Mouse (Mus musculus) embryo, embryonic 11 days (tissue): ENCODE measurements around the gene Fau.

Source experiments
- DNase-seq: peaks from one replicate; pipeline ENCODE4 v3.0.0-alpha.2; 2015

Fau gene

DNA sequence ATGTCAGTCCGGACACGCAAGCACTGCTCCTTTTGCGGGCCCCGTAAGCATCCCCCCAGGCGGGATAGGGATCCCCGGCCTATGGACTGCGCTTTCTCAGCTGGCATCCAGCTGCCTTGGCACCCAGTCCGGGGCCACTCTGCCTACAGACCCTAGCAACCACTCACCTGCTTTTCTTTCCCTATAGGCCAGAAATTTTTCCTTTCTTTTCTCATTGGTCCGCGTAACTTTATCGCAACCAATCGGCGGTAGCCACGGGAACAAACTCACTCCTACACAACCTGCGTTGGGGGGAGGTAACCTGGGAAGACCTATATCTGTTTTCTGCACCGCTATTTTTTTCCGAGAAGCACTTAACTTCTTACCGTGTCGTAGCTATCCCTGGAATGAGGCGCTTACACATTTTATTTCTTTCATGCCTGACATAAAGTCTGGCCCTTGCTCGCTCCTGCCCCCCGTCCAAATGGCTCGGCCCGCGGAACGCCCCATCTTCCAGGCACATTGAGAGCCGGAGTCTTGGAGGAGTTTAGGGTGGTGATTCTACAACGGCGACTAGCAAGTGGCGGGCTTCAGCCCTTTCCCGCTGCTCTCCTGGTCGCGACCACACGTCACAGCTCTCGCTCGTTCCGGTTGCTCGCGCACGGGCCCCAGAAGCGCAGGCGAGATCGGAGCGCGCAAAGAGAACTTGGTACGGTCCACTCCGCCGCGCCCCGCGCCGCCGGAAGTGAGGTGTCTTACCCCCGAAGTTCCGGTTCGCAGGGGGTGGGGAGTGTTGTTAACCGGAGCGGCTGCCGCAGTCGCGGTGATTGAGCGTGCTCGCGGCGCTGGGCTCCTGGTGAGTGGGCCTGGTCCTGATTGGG is 11.1 kb upstream of the Fau start, which contains the start of gene Syvn1:
Syvn1 (plus strand) TSS at position 283 of the 860 bp plus-strand sequence.
- DNase-seq = peak; percentile 95

DNA sequence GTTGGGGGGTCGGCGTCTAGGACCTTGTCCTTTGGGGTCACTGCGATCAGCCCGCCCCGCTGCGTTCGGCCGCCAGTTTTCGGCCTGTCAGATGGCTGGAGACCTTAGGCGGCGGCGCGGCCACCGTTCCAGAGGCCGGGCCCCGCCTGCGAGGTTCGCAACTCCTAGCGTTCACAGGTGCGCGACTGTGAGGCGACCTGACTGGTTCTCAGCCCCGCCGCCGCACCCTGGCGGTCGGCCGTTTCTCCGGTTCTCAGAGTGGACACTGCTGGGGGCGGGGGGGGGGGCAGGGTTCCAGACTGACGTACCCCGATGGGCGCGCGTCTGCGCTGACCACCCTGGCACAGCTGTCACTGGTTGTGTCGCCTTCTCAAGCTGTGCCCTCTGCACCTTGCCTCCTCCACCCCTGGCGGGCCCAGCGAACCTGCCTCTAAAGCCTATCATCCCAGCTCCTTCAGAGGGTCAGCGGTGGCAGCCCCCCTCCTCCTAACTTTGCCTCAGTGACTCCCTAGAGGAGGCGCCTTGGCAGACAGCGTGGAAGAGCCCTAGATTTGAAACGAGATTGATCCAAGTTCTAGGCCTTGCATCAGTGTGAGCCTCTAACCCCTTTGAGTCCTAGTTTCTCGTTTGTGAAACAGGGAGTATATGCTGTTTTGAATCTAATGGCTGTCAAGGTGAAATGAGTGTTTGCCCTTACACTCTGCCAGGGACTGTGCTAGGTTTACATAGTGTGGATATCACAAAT is 10.3 kb upstream of the Fau start:
- DNase-seq = no peak

DNA sequence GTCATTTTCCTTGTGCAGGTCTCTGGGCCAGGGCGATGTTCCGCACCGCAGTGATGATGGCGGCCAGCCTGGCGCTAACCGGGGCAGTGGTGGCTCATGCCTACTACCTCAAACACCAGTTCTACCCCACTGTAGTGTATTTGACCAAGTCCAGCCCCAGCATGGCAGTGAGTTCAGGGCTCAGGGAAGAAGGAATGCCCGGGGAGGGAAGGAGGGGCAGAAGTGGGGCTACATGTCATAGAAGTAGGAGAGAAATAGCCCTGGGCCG is 9.8 kb upstream of the Fau start:
- DNase-seq = no peak

DNA sequence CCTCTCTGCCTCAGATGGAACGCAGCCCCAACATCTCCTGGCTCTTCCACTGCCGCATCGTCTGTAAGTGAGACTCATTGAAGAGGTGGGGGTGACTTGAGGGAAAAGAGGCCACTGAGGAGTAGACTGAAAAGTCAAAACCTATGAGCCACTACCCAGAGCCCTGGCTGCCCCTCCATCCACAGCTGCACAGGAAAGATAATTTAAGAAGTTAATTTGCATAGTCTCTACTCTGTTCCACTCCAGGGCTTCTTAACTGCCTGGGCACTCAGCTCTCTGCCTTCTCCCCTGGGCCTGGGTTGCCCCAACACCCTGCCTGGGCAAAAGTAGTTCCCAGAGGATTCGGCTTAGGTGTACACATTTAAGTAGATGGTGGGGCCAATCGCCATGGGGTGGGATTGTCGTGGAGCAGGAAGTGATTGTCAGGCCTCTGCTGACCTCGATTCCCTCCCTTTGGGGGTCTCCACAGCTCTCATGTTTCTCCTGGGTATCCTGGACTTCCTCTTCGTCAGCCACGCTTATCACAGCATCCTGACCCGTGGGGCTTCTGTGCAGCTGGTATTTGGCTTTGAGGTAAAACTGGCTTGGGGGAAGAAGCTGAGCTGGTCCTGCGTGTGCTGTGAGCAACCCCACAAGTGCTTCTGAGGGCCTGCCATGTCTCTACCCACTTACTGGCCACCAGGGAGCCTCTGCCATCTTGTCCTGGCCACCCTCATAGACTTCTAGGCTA is 8.8 kb upstream of the Fau start:
- no peak for DNase-seq

DNA sequence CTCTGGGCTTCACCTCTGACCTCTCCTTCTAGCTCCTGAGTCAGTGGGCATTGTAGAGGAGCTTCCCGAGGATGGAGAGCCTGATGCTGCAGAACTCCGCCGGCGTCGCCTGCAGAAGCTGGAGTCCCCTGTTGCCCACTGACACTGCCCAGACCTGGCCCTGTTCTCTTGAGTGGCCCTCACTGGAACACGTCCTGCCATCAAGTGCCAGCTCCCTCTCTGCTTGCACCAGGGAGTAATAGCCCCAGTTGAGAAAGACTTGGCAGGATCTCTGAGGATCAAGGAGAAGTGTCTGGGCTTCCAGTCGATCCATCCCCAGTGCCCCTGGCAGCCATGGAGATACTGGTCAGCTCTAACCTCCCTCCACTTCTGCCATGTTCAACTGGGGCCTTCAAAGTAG is 5.1 kb upstream of the Fau start:
- DNase-seq = no peak

DNA sequence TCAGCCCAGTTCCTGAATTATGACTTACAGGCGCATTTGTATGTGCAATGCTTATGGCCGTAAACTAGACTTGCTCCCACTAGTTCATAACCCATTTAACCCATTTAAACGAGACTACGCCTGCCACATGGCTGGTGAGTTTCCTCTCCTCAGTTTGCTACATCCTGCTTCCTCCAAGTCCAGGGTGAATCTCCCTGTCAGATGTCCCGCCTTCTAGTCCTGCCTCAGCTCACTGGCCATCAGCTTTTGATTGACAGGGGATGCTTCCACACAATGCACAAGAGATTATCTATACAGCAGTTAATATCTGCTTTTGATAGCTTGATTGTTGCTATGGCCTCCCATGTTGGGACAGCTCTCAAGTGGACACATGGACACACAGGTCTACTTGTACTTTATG is 3.3 kb upstream of the Fau start:
- DNase-seq = no peak

DNA sequence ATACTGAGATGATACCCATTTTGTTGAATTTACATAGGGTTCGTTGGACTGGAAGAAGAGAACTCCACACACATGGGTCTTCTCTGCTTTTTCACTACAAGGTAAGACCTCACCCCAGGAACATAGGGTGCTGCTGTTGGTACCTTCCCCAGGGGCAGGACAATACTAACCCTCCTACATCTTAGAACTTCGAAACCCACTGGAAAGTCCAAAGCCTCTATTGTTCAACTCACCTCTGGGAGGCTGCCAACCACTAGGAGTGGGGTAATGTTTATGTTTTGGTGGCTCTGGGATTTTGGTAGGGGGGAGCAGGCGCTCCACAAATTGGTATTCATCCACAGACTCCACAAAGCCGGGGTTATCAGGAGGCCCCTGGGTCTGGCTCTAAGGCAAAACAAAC is 948 bp upstream of the Fau start:
- DNase-seq = no peak

DNA sequence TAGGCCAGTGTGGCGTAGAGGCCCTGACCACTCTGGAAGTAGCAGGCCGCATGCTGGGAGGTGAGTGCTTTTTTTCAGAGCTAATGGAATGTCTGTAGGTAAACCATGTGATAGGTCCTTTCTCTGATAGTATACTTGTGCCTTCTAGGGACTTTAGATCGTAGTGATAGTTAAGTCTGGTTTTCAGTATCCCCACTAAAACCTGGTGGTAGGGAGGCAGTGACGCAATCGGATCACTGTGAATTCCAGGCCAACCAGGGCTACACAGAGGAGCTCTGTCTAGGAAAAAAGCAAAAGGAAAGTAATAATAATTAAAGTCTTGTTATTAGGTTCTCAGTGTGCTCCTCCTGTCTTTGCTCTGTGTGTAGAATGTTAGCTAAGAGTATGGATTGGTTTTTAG is 869 bp downstream of the Fau start:
- DNase-seq = no peak

DNA sequence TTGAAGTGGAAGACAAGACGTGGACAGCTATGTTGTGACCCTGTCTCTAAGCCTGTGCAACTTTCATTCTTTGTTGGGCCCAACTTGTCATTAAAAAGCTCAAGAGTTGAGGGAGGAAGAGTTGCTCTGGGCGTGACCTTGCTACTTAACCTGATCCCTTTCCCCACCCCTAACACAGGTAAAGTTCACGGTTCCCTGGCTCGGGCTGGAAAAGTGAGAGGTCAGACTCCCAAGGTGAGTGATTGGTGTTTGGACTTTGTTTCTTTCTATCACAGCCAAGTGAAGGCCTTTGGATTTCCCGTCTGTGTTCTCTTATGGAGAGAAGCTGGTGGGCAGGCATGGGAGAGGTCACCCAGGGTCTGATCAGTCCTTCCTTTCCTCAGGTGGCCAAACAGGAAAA is 1.3 kb downstream of the Fau start:
- no peak for DNase-seq

DNA sequence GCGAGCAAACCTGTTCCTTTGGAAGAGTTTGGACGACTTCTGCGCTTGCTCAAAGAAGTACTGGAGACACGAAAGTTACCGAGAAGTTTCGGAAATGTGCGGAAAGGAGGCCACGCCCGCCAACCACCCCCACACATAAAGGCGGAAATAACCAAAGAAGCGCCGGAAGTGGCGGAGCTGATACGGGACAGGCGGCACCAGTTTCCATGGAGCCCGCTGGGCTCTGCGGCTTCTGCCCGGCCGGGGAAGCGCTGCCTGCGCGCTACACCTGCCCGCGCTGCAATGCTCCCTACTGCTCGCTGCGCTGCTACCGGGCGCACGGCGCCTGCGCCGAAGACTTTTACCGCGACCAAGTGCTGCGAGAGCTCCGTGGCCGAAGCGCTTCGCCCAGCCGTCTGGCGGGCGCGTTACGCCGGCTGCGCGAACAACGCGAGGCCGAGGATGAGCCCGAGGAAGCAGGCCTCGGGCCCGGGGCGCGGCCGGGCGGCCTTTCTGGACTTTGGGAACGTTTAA is 3.4 kb downstream of the Fau start, which contains the start of gene Znhit2:
Znhit2 (plus strand) TSS at position 172 of the 513 bp plus-strand sequence.
- DNase-seq = peak; percentile 96

DNA sequence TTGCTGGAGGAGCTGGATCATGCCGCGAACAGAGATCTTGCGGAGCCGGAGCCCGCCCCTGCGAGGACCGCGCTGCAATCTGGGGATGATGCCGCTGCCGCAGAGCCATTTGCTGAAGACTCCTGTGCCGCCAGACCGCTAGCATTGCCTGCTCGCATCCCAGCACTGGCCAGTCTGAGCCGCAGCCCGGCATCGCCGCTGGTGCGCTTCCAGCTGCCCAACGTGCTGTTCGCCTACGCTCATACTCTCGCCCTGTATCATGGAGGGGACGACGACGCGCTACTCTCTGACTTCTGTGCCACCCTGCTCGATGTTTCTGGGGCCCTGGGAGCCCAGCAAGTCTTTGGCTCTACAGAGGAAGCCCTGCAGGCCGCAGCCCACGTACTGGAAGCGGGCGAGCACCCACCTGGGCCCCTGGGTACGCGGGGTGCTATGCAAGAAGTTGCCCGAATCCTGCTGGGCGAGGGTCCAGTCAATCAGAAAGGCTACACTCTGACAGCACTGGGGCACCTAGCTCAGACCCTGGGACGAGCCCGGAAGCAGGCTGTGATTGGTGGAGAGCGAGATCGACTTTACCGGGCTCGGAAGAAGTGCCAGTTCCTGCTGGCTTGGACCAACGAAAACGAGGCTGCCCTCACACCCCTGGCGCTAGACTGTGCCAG is 4.1 kb downstream of the Fau start:
- peak; percentile 59 for DNase-seq

DNA sequence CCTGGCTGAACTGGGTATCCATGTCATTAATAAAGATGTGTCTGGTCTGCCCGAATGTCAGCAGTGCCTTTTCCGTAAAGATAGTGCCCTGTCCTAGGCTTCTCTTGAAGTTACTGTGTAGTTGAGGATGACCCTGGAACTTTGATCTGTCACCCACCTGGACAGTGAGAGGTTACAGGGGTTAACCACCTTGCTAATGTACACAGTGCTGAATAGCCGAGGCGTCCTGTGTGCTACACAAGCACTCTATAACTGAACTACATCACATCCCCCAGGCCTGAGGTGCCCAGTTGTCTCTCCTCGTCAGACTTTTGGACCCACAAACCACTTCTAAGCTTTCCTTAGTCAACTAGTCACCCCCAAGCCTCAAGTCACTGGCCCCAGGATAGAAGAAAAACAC is 4.8 kb downstream of the Fau start:
- no peak for DNase-seq

DNA sequence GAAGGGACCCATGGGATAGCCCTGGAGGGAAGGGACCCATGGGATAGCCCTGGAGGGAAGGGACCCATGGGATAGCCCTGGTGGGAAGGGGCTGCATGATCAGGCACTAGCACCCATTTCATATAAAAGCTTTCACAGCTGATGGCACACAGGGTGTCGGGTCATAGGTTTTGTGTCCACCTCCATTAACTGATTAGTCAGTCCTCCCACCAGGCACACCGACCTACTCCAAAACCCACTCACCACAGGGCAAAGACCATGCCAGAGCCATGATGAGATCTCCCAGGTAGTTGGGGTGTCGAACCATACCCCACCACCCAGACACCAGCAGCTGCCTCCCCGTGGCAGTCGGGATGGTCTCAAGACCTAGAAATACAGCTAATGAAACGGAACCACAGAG is 5.4 kb downstream of the Fau start:
- no peak for DNase-seq

DNA sequence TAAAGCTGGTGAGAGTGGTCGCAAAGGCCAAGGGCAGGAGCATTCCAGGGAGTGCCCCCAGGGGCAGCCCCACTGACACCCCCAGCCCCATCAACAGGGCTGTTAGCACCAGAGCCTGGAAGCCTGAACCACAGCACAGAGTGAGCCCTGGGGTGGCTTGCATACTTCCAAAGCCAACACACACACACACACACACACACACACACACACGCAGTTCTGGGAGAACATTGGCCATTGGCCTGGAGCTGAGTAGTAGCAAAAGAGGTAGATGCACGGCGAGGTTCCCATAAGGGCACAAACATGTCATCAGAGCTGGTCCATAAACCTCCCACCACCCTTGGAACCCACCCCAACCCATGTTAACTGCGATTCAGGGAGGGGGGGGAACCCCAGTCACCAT is 8.9 kb downstream of the Fau start:
- no peak for DNase-seq

DNA sequence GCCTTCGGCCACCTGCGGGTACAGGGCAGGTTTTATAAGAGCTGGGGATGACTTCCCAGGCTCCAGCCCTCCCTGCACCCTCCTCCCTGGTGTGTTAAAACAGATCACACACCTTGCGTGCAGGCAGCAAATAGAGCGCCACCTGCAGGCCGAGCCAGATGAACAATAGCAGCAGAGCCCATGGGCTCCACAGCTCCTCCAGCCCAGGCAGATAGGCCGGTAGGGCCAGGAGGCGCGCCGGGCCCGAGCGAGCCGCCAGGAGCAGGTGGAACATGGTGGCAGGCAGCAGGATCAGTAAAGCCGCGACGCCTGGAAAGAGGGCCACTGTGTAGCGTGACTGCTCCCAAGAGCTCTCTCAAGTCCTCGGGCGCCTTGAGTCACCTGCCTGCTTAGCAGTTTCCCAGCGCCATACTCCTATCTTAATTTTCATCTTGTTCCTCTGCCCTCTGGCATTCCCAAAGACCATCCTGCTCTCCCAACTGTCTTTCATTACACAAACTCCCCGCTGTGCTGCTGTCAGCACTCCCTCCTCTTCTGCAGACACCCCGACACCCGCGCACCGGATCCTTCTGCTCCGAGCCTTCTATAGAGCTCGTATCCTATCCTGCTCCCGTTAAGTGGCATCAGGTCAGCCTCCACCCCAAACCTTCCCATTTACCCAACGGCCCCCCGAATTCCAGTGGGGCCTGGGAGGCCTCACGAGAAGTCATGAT is 9.5 kb downstream of the Fau start:
- DNase-seq = peak; percentile 91

DNA sequence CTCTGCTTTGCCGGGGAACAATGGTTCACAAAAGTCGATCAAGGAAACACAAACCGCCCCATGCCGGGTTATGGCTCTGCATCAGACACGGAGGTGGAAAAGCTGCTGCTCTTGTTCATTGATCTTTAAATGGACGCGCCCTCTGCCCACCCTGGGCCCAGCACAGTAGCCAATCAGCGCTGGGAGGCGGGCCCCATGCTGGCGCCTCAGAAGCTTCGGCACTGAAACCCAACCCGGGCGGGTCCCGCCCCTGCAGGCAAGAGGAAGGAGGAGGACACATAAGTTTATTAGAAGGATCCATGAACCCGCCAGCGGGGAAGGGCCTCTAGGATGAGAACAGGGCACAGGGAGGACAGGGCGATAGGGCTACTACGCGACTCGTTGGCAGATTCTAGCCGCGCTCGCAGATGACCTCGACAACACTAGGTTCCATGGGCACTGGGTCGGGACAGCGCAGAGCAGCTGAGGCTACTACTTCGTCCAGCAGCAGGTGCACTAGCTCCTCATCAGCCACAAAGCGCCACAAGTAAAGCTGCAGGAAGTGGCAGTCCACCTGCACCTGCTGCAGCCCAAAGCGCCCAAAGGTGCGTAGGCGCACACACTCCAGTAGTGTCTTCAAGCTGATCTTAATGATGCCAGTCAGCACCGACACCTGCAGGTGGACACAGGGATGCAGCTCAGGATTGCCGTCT is 10.2 kb downstream of the Fau start, which contains the start of gene Tm7sf2:
Tm7sf2 (minus strand) TSS at position 650 of the 692 bp plus-strand sequence.
- DNase-seq = peak; percentile 96

DNA sequence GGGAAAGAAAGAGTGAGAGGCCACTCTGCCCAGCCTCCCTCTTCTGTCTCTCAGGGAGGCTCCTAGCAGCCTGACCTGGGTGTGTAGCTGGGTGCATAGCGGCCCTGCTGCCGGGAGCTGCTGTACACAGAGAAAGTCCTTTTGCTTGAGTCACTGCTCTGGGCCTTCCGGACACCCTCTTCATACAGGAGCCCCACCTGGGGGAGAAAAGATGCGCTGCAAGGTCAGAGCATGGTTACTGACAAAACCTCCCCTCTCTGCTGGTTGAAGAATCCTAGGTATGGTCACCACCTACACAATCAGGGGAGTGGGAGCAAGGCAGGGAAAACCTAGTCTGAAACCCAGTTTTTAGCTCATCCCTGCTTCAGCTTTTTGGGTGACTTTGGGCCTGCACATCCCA is 11.3 kb downstream of the Fau start:
- DNase-seq = no peak

DNA sequence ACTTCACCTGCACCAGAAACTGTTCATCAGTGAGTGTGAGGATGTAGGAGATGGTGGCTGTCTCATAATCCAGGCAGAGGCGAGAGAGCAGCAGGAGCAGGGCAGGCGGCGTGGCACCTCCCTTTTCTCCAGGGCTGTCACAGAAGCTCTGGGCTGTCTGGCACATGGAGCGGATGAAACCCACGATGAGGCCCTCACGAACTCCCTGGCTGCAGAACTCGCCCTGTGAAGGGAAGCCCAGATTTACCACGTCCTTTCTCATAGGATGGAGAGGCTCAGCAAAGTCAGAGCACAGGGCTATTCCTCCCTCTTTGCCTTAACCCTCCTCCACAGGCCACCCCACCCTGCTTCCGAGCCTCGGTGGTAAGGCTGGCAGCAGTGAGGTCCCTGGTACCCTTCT is 12.2 kb downstream of the Fau start:
- no peak for DNase-seq

DNA sequence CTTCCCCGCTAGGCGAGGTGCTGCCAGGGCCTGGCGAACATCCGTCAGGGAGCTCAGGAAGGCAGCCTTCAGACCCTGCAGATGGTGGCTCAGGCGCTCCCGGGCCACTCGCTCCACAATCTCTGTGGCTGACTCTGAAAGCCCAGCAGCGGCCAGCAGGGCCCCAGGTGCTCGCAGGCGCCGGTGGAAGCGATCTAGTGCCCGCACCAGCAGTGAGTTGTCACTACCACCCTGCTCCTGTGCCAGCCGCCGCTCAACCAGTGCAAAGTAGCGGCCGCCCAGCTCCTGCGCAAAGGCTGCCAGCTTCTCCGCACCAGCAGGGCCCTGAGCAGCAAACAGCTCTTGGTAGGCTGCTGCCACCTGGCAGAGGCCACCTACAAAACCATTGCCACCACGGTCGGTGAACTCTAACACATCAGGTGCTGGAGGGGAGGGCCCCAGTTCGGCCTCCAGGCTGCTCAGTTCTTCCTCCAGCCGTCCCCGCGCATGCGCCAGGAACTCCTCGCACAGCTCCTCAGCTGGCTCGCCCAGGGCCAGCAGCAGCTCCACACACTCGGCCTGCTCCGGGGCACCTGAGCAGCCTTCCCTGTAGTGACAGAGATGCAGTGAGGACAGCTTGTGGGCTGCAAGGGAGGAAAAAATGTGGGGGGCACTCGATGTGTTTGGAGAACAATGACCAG is 13.1 kb downstream of the Fau start:
- DNase-seq = no peak

DNA sequence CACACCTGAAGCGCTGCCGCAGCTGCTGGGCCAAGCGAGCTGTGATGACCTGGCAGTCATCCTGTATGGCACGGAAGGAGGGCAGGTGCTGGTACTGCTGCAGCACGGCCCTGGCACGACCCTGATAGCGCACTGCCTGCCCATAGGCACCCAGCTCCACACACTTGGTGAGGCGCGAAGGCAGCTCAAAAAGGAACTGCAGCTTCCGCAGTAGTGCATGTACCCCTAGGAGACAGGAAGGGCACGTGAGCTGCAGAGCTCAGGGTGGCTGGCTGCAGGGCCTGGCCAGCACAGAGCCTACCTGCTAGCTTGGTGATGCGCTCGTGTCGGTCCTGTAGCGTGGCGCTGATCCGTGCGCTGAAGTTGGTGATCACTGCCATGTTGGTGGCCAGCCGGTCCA is 13.6 kb downstream of the Fau start:
- DNase-seq = no peak

DNA sequence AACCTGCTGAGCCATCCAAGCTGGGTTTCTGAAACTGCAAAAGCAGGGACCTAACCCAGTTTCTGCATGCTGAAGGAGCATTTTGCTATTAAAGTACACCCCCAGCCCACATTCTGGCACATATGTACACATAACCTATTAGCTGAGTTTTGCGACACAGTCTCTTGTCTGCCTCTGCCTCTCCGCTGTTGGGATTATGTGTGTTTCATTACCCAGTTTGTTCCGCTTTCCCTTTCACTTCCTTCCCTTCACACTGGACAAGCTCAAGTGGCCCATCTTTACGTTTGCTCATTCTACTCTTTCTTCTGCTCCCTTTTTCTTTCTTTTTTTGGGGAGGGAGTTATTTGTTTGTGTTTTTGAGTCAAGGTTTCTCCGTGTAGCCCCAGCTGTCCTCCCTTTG is 16.2 kb downstream of the Fau start:
- no peak for DNase-seq
